Mouse (Mus musculus) common myeloid progenitor, adult 5-6 weeks (primary cell): Measurements from ENCODE around the gene Cox14. TPM values are rescaled to one million over a fixed set of nuclear protein-coding genes. Genes with fewer than 3 reads are reported as not detected.

ENCODE experiments used
- total RNA-seq: library from RNA; stranded (forward); fragments of 200-1000, 187-1606 nt; gene quantifications from 2 replicates; pipeline ENCODE4 v1.2.3, GENCODE M21; 2017

Cox14 gene
- total RNA-seq, 1 experiment from 2014 or later, result 49.0 TPM

Other genes starting within 250 kb of the Cox14 start
- gene Faim2, start 197.5 kb upstream of the Cox14 start, total RNA-seq, result not detected in 2 replicates
- not detected in 2 replicates for gene Aqp2, start 146.6 kb upstream of the Cox14 start, total RNA-seq
- not detected in 2 replicates for gene Aqp5, start 134.8 kb upstream of the Cox14 start, total RNA-seq
- gene Aqp6, start 124.2 kb upstream of the Cox14 start, total RNA-seq, result not detected in 2 replicates
- gene Racgap1, start 74.0 kb upstream of the Cox14 start, total RNA-seq, result 60.6 and 78.1 TPM in 2 replicates
- not detected in 2 replicates for gene Asic1, start 55.2 kb upstream of the Cox14 start, total RNA-seq
- gene Smarcd1, start 23.5 kb upstream of the Cox14 start, total RNA-seq, result 27.9 and 34.0 TPM in 2 replicates
- gene Gm17349, start 20.1 kb upstream of the Cox14 start, total RNA-seq, result not detected in 2 replicates
- gene Gpd1, start 8.1 kb upstream of the Cox14 start, total RNA-seq, result 0.46 and 0.82 TPM in 2 replicates
- 24.0 and 33.2 TPM in 2 replicates for gene Cers5, start 47.3 kb downstream of the Cox14 start, total RNA-seq
- 1.5 and 2.2 TPM in 2 replicates for gene Lima1, start 149.8 kb downstream of the Cox14 start, total RNA-seq
- gene Fam186a, start 241.4 kb downstream of the Cox14 start, total RNA-seq, result not detected in 2 replicates
- gene Larp4, start 244.4 kb downstream of the Cox14 start, total RNA-seq, result 99.0 and 109 TPM in 2 replicates